Mouse (Mus musculus) liver, adult 2 months (tissue): ENCODE data around the gene Thsd7b.

ENCODE experiments used
- CTCF ChIP-seq: fragments of 200-500 bp; IDR thresholded peaks from 2 replicates; pipeline ENCODE4 v1.5.1; 2011; ENCODE audit warnings: low read depth, low read length, control low read depth
- POLR2A ChIP-seq: fragments of 200-500 bp; IDR thresholded peaks from 2 replicates; pipeline ENCODE4 v1.6.1; 2011; ENCODE audit warnings: low read length, control low read depth; ENCODE audit not compliant: insufficient read depth; ENCODE audit errors: extremely low read depth

DNA sequence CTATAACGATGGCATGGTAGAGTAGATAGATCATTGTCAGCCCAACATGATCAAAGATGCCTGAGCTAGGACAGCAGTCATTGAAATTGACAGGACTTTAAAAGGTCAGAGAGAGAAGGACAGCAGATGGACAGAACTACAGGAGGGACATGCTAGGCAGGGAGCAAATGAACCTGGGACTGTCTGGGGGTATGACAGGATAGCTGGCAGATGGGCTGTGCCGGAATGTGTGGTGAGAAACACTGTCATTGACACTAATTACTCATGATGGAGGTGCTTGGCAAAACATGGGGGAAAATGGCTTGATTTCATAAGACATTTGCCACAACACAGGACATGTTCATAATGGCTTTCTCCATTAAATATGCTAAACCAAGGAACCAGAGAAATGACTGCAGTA lies 253.9 kb downstream of the Thsd7b start:
- TF ChIP-seq CTCF (no peak), POLR2A (no peak)
